Mouse (Mus musculus): ENCODE measurements at regions not wholly inside any gene's neighbourhood (a gene's known extent, or its start where the extent isn't known, plus 50 kb on each side); places are given as distances from the start of the nearest gene placed in this dataset.

- TF ChIP-seq CTCF (IDR thresholded peaks at IDR 0.05; ENCODE audit: extremely low read depth, insufficient read depth, insufficient read length, insufficient replicate concordance) (no peak), POLR2A (IDR thresholded peaks at IDR 0.05; ENCODE audit: low read depth, low read length) (no peak)
Observed at GRCm38 (mm10) chr17:51382552-51382951, 203.4 kb upstream of the Tbc1d5 start.

Measured in spleen, adult 2 months (tissue).